Mouse (Mus musculus) embryonic fibroblast, embryonic 13.5 days (primary cell): ENCODE measurements around the gene Atf6.

ENCODE experiments used
- CTCF ChIP-seq: IDR thresholded peaks from 2 replicates; pipeline ENCODE4 v1.5.1; 2011; ENCODE audit warnings: mild to moderate bottlenecking, control low read depth, low read length, moderate library complexity, borderline replicate concordance; ENCODE audit not compliant: insufficient read depth
- POLR2A ChIP-seq: IDR thresholded peaks from 2 replicates; pipeline ENCODE4 v1.6.1; 2011; ENCODE audit warnings: low read depth, mild to moderate bottlenecking, control low read depth, low read length, moderate library complexity

DNA sequence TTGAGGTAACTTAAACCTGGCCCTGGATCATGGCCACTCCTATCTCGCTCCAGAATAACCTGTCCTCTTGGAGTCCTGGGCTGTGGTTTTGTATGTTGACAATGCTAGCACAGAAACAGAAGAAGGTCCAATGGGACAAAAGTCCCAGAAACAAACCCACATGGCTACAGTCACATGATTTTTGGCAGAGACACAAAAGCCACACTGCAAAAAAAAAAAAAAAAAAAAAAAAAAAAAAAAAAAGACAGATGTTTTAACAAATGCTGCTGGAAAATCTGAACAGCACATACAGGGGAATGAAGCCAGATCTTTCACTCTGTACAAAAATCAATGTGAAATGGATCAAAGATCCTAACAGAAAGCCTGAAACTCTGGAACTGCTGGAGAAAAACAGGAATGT, 105.9 kb downstream of the Atf6 start:
- TF ChIP-seq CTCF (no peak), POLR2A (no peak)
